Mouse (Mus musculus): ENCODE results near the gene Caprin2. TPM values are rescaled to one million over a fixed set of nuclear protein-coding genes. Genes with fewer than 3 reads are reported as not detected.
A peak's percentile ranks its signal among the peaks of the same experiment; 100 is the strongest.
"Not testable (repeated sequence)": the region's sequence is repeated elsewhere in the genome, so short reads cannot be mapped to it uniquely, and the experiment has no call there.

Gene Caprin2
- 1.6 and 1.7 TPM in 2 replicates for polyA plus RNA-seq (2012; rRNA removed)

DNA sequence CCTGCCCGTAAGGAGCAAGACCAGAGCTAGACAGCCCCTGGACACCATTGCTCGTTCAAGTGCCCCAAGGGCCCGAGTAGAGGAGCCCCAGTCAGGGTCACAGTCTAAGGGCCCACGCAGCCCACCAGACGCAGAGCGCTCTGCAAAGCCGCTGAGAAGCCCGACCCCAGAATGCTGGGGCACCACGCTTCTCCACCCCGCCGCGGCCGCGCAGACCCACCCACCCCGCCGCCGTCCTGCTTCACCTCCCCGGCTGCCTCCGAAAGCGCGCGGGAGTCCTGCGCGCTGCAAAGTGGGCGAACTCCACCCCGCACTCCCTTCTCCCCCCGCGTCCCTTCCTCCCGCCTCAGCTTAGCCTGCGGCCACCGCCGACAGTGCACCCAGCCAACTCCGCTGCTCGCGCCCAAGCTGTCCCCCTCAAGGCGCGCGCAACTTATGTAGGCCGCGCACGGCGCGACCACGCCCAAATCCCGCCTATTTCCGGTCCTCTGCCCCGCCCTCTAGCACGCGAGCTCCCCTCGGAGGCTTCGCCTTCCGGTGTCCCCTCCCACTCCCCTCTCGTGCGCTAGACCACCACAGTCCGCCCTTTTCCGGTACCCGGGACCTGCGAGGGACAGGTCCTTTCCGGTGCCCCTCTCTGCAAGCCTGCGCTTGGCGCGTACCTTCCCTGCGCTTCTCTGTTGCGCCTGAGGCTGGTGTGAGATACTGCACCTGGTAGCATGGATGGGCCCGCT is at the start of gene Caprin2:
TSS of gene Caprin2 (minus strand) at position 465 of the 734 bp plus-strand sequence.
- H3K27me3 ChIP-seq (ENCODE audit: control insufficient read depth, insufficient read depth, low read length) = no peaks in the 10 kb centered on the region
- no peaks in the 10 kb centered on the region for H3K36me3 ChIP-seq (ENCODE audit: control insufficient read depth, insufficient read depth, low read length)
- peak within 1 kb of the TSS; percentile 89 for H3K4me3 ChIP-seq (ENCODE audit: low read depth, low read length)
- no peaks in the 10 kb centered on the region for H3K4me1 ChIP-seq (ENCODE audit: control insufficient read depth, insufficient read depth, insufficient read length, low read length)
- under 1% methylated on average over 61 of the region's 65 CpGs for WGBS
- TF ChIP-seq CTCF (IDR thresholded peaks at IDR 0.05; ENCODE audit: extremely low read depth, insufficient read length, insufficient replicate concordance, low read depth, low read length) (peak; percentile 48; the same call in 1 of the 2 replicates), POLR2A (IDR thresholded peaks at IDR 0.05; ENCODE audit: low read depth, low read length) (peak; percentile 88; the same call in 1 of the 2 replicates)
- H3K27ac ChIP-seq (ENCODE audit: insufficient read depth, low read depth, low read length) = 0 out of 2 replicates have a peak within 1 kb of the TSS, but pooled peaks have one; percentile 0

GRCm38 (mm10) chr6:148944767-148945508 is 48.9 kb upstream of the Caprin2 start:
- peak overlapping the region; percentile 96 for H3K4me3 ChIP-seq (ENCODE audit: low read depth, low read length)
- peak overlapping the region; percentile 81 for H3K27ac ChIP-seq (ENCODE audit: insufficient read depth, low read depth, low read length)
- H3K27me3 ChIP-seq (ENCODE audit: control insufficient read depth, insufficient read depth, low read length) = no peaks in the 10 kb centered on the region
- no peaks in the 10 kb centered on the region for H3K36me3 ChIP-seq (ENCODE audit: control insufficient read depth, insufficient read depth, low read length)
- WGBS = under 1% methylated on average over 92 of the region's 92 CpGs
- TF ChIP-seq POLR2A (IDR thresholded peaks at IDR 0.05; ENCODE audit: low read depth, low read length) (peak; percentile 35; the same call in 1 of the 2 replicates), CTCF (IDR thresholded peaks at IDR 0.05; ENCODE audit: extremely low read depth, insufficient read length, insufficient replicate concordance, low read depth, low read length) (no peak)
- no peaks in the 10 kb centered on the region; the same call in 1 of the 2 replicates for H3K4me1 ChIP-seq (ENCODE audit: control insufficient read depth, insufficient read depth, insufficient read length, low read length)

- Histone ChIP-seq H3K4me1 (ENCODE audit: control insufficient read depth, insufficient read depth, insufficient read length, low read length) (no peaks in the 10 kb centered on the region; the same call in 1 of the 2 replicates), H3K27ac (ENCODE audit: insufficient read depth, low read depth, low read length) (peak overlapping the region; percentile 81), H3K4me3 (ENCODE audit: low read depth, low read length) (peak overlapping the region; percentile 96), H3K36me3 (ENCODE audit: control insufficient read depth, insufficient read depth, low read length) (no peaks in the 10 kb centered on the region), H3K27me3 (ENCODE audit: control insufficient read depth, insufficient read depth, low read length) (no peaks in the 10 kb centered on the region)
- WGBS = 1% methylated on average over 30 of the region's 30 CpGs
- TF ChIP-seq CTCF (IDR thresholded peaks at IDR 0.05; ENCODE audit: extremely low read depth, insufficient read length, insufficient replicate concordance, low read depth, low read length) (no peak), POLR2A (IDR thresholded peaks at IDR 0.05; ENCODE audit: low read depth, low read length) (no peak)
Measured at GRCm38 (mm10) chr6:148944344-148944766, 48.3 kb upstream of the Caprin2 start.

GRCm38 (mm10) chr6:148943695-148944094 is 47.7 kb upstream of the Caprin2 start:
- 20% methylated on average over 3 of the region's 3 CpGs for WGBS
- H3K36me3 ChIP-seq (ENCODE audit: control insufficient read depth, insufficient read depth, low read length) = no peaks in the 10 kb centered on the region
- TF ChIP-seq CTCF (IDR thresholded peaks at IDR 0.05; ENCODE audit: extremely low read depth, insufficient read length, insufficient replicate concordance, low read depth, low read length) = no peak
- TF ChIP-seq POLR2A (IDR thresholded peaks at IDR 0.05; ENCODE audit: low read depth, low read length) = no peak
- H3K4me1 ChIP-seq (ENCODE audit: control insufficient read depth, insufficient read depth, insufficient read length, low read length) = no peaks in the 10 kb centered on the region; the same call in 1 of the 2 replicates
- no peaks in the 10 kb centered on the region for H3K27me3 ChIP-seq (ENCODE audit: control insufficient read depth, insufficient read depth, low read length)
- no peak overlapping the region for H3K27ac ChIP-seq (ENCODE audit: insufficient read depth, low read depth, low read length)
- H3K4me3 ChIP-seq (ENCODE audit: low read depth, low read length) = no peak overlapping the region

DNA sequence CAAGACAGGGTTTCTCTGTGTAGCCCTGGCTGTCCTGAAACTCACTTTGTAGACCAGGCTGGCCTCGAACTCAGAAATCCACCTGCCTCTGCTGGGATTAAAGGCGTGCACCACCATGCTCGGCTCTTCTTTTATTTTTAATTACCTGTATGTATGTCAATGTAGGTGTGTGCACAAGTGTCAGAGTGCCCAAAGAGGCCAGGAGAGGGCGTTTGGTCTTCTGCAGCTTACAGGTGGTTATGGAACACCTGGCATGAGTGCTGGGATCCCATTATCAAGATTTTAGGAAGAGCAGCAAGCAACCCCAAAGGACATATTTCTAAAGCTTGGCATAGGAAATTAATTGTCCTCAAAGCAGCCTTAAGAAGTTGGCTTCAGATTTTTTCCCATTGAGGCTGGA is 46.4 kb upstream of the Caprin2 start:
- WGBS = 48% methylated on average over 4 of the region's 4 CpGs
- TF ChIP-seq CTCF (IDR thresholded peaks at IDR 0.05; ENCODE audit: extremely low read depth, insufficient read length, insufficient replicate concordance, low read depth, low read length) (peak; percentile 14; the same call in 1 of the 2 replicates), POLR2A (IDR thresholded peaks at IDR 0.05; ENCODE audit: low read depth, low read length) (no peak)
- Histone ChIP-seq H3K27me3 (ENCODE audit: control insufficient read depth, insufficient read depth, low read length) (no peaks in the 10 kb centered on the region), H3K4me1 (ENCODE audit: control insufficient read depth, insufficient read depth, insufficient read length, low read length) (peaks cover 2% of the 10 kb centered on the region; the same call in 1 of the 2 replicates), H3K4me3 (ENCODE audit: low read depth, low read length) (no peak overlapping the region), H3K36me3 (ENCODE audit: control insufficient read depth, insufficient read depth, low read length) (no peaks in the 10 kb centered on the region), H3K27ac (ENCODE audit: insufficient read depth, low read depth, low read length) (no peak overlapping the region)

DNA sequence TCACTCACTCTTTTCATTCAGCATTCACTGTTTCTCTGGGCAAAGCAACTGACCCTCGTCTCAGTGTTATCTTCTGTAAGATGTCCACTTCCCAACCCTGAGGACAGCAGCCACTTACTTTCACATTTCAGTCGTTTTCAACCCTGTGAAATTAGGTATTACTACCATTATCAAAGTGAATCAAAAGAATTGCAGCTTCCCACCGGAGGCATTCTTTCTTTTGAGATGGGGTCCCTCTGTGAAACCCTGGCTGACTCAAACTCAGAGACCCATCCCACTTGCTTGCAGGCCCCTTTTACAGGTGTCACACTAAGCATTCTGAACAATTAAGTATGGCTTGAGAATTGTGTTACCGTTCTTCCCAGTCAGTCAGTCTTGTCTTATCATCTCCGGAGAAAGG is 45.8 kb upstream of the Caprin2 start:
- 44% methylated on average over 5 of the region's 5 CpGs for WGBS
- no peak overlapping the region for H3K4me3 ChIP-seq (ENCODE audit: low read depth, low read length)
- TF ChIP-seq CTCF (IDR thresholded peaks at IDR 0.05; ENCODE audit: extremely low read depth, insufficient read length, insufficient replicate concordance, low read depth, low read length) (no peak), POLR2A (IDR thresholded peaks at IDR 0.05; ENCODE audit: low read depth, low read length) (no peak)
- no peaks in the 10 kb centered on the region for H3K36me3 ChIP-seq (ENCODE audit: control insufficient read depth, insufficient read depth, low read length)
- H3K27me3 ChIP-seq (ENCODE audit: control insufficient read depth, insufficient read depth, low read length) = no peaks in the 10 kb centered on the region
- H3K4me1 ChIP-seq (ENCODE audit: control insufficient read depth, insufficient read depth, insufficient read length, low read length) = peaks cover 2% of the 10 kb centered on the region; the same call in 1 of the 2 replicates
- H3K27ac ChIP-seq (ENCODE audit: insufficient read depth, low read depth, low read length) = no peak overlapping the region

DNA sequence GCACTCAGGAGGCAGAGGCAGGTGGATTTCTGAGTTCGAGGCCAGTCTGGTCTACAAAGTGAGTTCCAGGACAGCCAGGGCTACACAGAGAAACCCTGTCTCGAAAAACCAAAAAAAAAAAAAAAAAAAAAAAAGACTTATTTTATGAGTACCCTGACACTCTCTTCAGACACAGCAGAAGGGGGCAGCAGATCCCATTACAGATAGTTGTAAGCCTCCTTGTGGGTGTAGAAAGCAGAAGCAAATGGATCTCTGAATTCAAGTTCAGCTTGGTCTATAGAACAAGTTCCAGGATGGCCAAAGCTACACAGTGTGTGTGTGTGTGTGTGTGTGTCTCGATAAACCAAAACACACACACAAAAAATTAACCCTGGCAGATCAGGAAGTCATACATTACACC is 44.3 kb upstream of the Caprin2 start:
- H3K4me3 ChIP-seq (ENCODE audit: low read depth, low read length); H3K4me1 ChIP-seq (ENCODE audit: control insufficient read depth, insufficient read depth, insufficient read length, low read length); H3K27ac ChIP-seq (ENCODE audit: insufficient read depth, low read depth, low read length); H3K36me3 ChIP-seq (ENCODE audit: control insufficient read depth, insufficient read depth, low read length); H3K27me3 ChIP-seq (ENCODE audit: control insufficient read depth, insufficient read depth, low read length): not testable (repeated sequence)
- 40% methylated on average over 3 of the region's 3 CpGs for WGBS
